Comparison of ENCODE assay signal across 20 mouse cellular contexts in the genomic region with DNA sequence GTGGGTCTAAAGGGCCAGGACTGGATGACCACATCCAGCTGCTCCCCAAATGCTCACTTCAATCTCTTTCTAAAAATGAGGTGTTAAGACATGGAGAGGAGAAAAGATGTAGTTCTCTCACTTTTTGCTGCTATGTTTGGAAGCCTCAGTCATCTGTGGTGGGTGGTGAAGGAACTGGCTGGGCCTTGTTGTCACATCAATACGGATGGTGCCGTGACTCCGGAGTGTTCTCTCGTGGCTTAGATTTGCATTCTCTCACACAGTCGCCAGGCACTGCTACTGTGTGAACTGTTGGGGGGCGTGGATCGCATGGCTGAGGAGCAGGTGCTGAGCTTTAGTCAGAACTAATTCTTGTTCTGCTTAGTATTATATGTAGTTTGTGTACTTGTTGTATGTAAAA. TPM values are rescaled to one million over a fixed set of nuclear protein-coding genes. Genes with fewer than 3 reads are reported as not detected.
DNase-seq lines count a peak whose midpoint lies in the region; ATAC-seq lines count a peak whose summit lies in the region.
"Had no signal": no experiment of that assay in that cellular context is flagged by ENCODE, and none has a peak within 500 bp of the region (broad histone marks: within the 10 kb centered on the region; RNA-seq: fewer than 3 reads in every experiment).

No protein-coding gene starts in this region.

- peak; percentile 79 for DNase-seq in right cerebral cortex, adult 18-20 months
- DNase-seq in right cerebral cortex, postnatal 4 days = no peak
- DNase-seq in left cerebral cortex, postnatal 14 days (ENCODE audit: low spot score in 2 of 2) = peak; percentile 43 to 77
- DNase-seq in right cerebral cortex, postnatal 10 days (ENCODE audit: low spot score in 2 of 2) = peak; percentile 27 to 37
- DNase-seq in cerebellum, adult 9-10 months = no peak
- DNase-seq in layer of hippocampus, adult 9-10 months (ENCODE audit: low spot score) = no peak
- DNase-seq: adrenal gland, adult 2 months; cerebellum, adult 2 months; kidney, adult 9 months; kidney, postnatal 14 days; layer of hippocampus, postnatal 36 days; lung, embryonic 14.5 days; lung, postnatal 36 days; midbrain, embryonic 14.5 days; retina, postnatal 1 day; thymus, postnatal 25 days had no signal

- ATAC-seq in activated CD4-positive, CD25-positive, alpha-beta regulatory T cell, adult 4 months = no peak
- ATAC-seq: hindbrain, postnatal 0 days; intestine, embryonic 16.5 days had no signal

- intact Hi-C loops in left cerebral cortex, postnatal 14 days (cut with DNase I) = no loop called here

RNA-seq across cellular contexts. Expression of a gene that starts 47.6 kb away (rescaled TPM):
- 10 to 100 TPM; 24.6 to 28.9 TPM for total RNA-seq in left cerebral cortex, postnatal 14 days (2021)
- not detected for polyA plus RNA-seq in activated CD4-positive, CD25-positive, alpha-beta regulatory T cell, adult 4 months (2017; shearing (Covaris generic))
- total RNA-seq: megakaryocyte-erythroid progenitor cell, adult 5-6 weeks had no signal

Comparison
In these comparisons a context has a peak if more than half of its experiments do, and no peak if none do; other contexts are left out.
1. DNase-seq: peak in right cerebral cortex, adult 18-20 months (single experiment), left cerebral cortex, postnatal 14 days (2 of 2) and right cerebral cortex, postnatal 10 days (2 of 2); none in right cerebral cortex, postnatal 4 days (single experiment), cerebellum, adult 9-10 months (single experiment) and layer of hippocampus, adult 9-10 months (single experiment).